Mouse (Mus musculus): ENCODE measurements around the gene Trat1. TPM values are rescaled to one million over a fixed set of nuclear protein-coding genes. Genes with fewer than 3 reads are reported as not detected.

Gene Trat1
- total RNA-seq (2015), result 0.14 and 0.27 TPM in 2 replicates
- 0.26 TPM in 1 of 2 replicates, not detected in the other for total RNA-seq (2017)

GRCm38 (mm10) chr16:48771971-48772445, at the start of gene Trat1:
Trat1 (minus strand) TSS chr16:48772021.
- ATAC-seq (ENCODE audit: poor library complexity, severe bottlenecking), result no peak

- ATAC-seq (ENCODE audit: poor library complexity, severe bottlenecking), result peak; percentile 93
These were observed 46.7 kb upstream of the Trat1 start for GRCm38 (mm10) chr16:48818524-48818923.

GRCm38 (mm10) chr16:48816695-48817094, 44.9 kb upstream of the Trat1 start, which contains the start of gene Retnlb:
Retnlb (plus strand) TSS chr16:48816856.
- ATAC-seq (ENCODE audit: poor library complexity, severe bottlenecking), result no peak

GRCm38 (mm10) chr16:48811881-48812436, 40.1 kb upstream of the Trat1 start:
- ATAC-seq (ENCODE audit: poor library complexity, severe bottlenecking), result peak; percentile 74

- ATAC-seq (ENCODE audit: poor library complexity, severe bottlenecking), result peak; percentile 63
These were observed 37.6 kb upstream of the Trat1 start for GRCm38 (mm10) chr16:48809374-48809773.

GRCm38 (mm10) chr16:48806521-48806920, 34.7 kb upstream of the Trat1 start:
- ATAC-seq (ENCODE audit: poor library complexity, severe bottlenecking), result peak; percentile 51; the same call in 1 of the 2 replicates

- no peak for ATAC-seq (ENCODE audit: poor library complexity, severe bottlenecking)
These were observed 33.6 kb upstream of the Trat1 start for GRCm38 (mm10) chr16:48805412-48805811.

GRCm38 (mm10) chr16:48800906-48801305, 29.1 kb upstream of the Trat1 start:
- peak; percentile 70 for ATAC-seq (ENCODE audit: poor library complexity, severe bottlenecking)

GRCm38 (mm10) chr16:48799470-48799869, 27.6 kb upstream of the Trat1 start:
- peak; percentile 59 for ATAC-seq (ENCODE audit: poor library complexity, severe bottlenecking)

GRCm38 (mm10) chr16:48798285-48798684, 26.5 kb upstream of the Trat1 start:
- no peak for ATAC-seq (ENCODE audit: poor library complexity, severe bottlenecking)

- ATAC-seq (ENCODE audit: poor library complexity, severe bottlenecking), result peak; percentile 75
These were observed 16.9 kb upstream of the Trat1 start for GRCm38 (mm10) chr16:48788704-48789185.

- ATAC-seq (ENCODE audit: poor library complexity, severe bottlenecking), result peak; percentile 83
These were observed 14.4 kb upstream of the Trat1 start for GRCm38 (mm10) chr16:48786258-48786657.

GRCm38 (mm10) chr16:48777254-48777653, 5.4 kb upstream of the Trat1 start:
- ATAC-seq (ENCODE audit: poor library complexity, severe bottlenecking), result no peak

GRCm38 (mm10) chr16:48769183-48769582, 2.6 kb downstream of the Trat1 start:
- no peak for ATAC-seq (ENCODE audit: poor library complexity, severe bottlenecking)

GRCm38 (mm10) chr16:48760643-48761481, 11.0 kb downstream of the Trat1 start:
- no peak for ATAC-seq (ENCODE audit: poor library complexity, severe bottlenecking)

- no peak for ATAC-seq (ENCODE audit: poor library complexity, severe bottlenecking)
These were observed 21.5 kb downstream of the Trat1 start for GRCm38 (mm10) chr16:48750145-48750827.

- no peak for ATAC-seq (ENCODE audit: poor library complexity, severe bottlenecking)
These were observed 26.4 kb downstream of the Trat1 start for GRCm38 (mm10) chr16:48745418-48745817.

- no peak for ATAC-seq (ENCODE audit: poor library complexity, severe bottlenecking)
These were observed 26.8 kb downstream of the Trat1 start for GRCm38 (mm10) chr16:48745011-48745410.

- peak; percentile 75 for ATAC-seq (ENCODE audit: poor library complexity, severe bottlenecking)
These were observed 30.3 kb downstream of the Trat1 start for GRCm38 (mm10) chr16:48741549-48741948.

- no peak for ATAC-seq (ENCODE audit: poor library complexity, severe bottlenecking)
These were observed 31.8 kb downstream of the Trat1 start for GRCm38 (mm10) chr16:48739974-48740373.

- no peak for ATAC-seq (ENCODE audit: poor library complexity, severe bottlenecking)
These were observed 33.4 kb downstream of the Trat1 start for GRCm38 (mm10) chr16:48738429-48738828.

All from megakaryocyte, adult 5-6 weeks (primary cell).